Mouse (Mus musculus) thymus, adult 2 months (tissue): ENCODE measurements around the gene Ube2d2b. TPM values are rescaled to one million over a fixed set of nuclear protein-coding genes. Genes with fewer than 3 reads are reported as not detected.

Experiments
- DNase-seq: peaks from one replicate; pipeline ENCODE4 v3.0.0; 2021
- H3K27ac ChIP-seq: fragments of 200-500 bp; 2 replicates; pipeline ENCODE4 v1.5.1; 2012; ENCODE audit warnings: low read length, control low read depth; ENCODE audit not compliant: control insufficient read depth, insufficient read depth
- H3K27me3 ChIP-seq: fragments of 200-500 bp; 2 replicates; pipeline ENCODE4 v1.6.1; 2012; ENCODE audit warnings: mild to moderate bottlenecking, low read length, moderate library complexity, mixed read lengths; ENCODE audit not compliant: control insufficient read depth, insufficient read depth
- H3K36me3 ChIP-seq: fragments of 200-500 bp; 2 replicates; pipeline ENCODE4 v1.6.1; 2012; ENCODE audit warnings: mild to moderate bottlenecking, low read length, moderate library complexity; ENCODE audit not compliant: control insufficient read depth, insufficient read depth
- H3K4me1 ChIP-seq: fragments of 200-500 bp; replicated peaks from 2 replicates; pipeline ENCODE4 v1.6.1; 2012; ENCODE audit warnings: low read length; ENCODE audit not compliant: control insufficient read depth, insufficient read depth
- H3K4me3 ChIP-seq: fragments of 200-500 bp; 2 replicates; pipeline ENCODE4 v1.5.1; 2012; ENCODE audit warnings: mild to moderate bottlenecking, low read length, control low read depth, moderate library complexity; ENCODE audit not compliant: control insufficient read depth, insufficient read depth
- CTCF ChIP-seq: fragments of 200-500 bp; IDR thresholded peaks from 2 replicates; pipeline ENCODE4 v1.5.1; 2012; ENCODE audit warnings: mild to moderate bottlenecking, control low read depth, low read length, moderate library complexity, borderline replicate concordance; ENCODE audit not compliant: control insufficient read depth, poor library complexity, insufficient read depth; ENCODE audit errors: extremely low read depth
- POLR2A ChIP-seq: fragments of 200-500 bp; IDR thresholded peaks from 2 replicates; pipeline ENCODE4 v1.6.1; 2012; ENCODE audit warnings: mild to moderate bottlenecking, low read length, control low read depth, moderate library complexity; ENCODE audit not compliant: control insufficient read depth, poor library complexity, insufficient read depth; ENCODE audit errors: extremely low read depth
- WGBS: fragments of 180-500 bp; shearing (Covaris S2); methylation state at CpG from one replicate; pipeline ENCODE4 v1.1.7; 2018; 5-methylcytosine and 5-hydroxymethylcytosine counted together
- polyA plus RNA-seq: library from polyadenylated mRNA; depleted of rRNA; stranded (reverse); fragments of >200 nt; gene quantifications from 2 replicates; pipeline ENCODE4 v1.2.3, GENCODE M21; 2012; rRNA removed

Gene Ube2d2b
- polyA plus RNA-seq, 1 experiment, result 0.11 TPM

GRCm38 (mm10) chr5:107874561-107875260 lies 44.8 kb downstream of the Ube2d2b start, which contains the start of gene Evi5:
Gene Evi5 (minus strand): TSS chr5:107875107.
- no peaks in the 10 kb centered on the region; the same call in 1 of the 2 replicates for H3K4me1 ChIP-seq
- H3K36me3 ChIP-seq, result no peaks in the 10 kb centered on the region
- no peak within 1 kb of the TSS for H3K4me3 ChIP-seq
- no peak within 1 kb of the TSS for H3K27ac ChIP-seq
- 58% methylated on average over 4 of the region's 4 CpGs for WGBS
- no peak for DNase-seq
- no peaks in the 10 kb centered on the region for H3K27me3 ChIP-seq
- TF ChIP-seq CTCF, result no peak
- no peak for TF ChIP-seq POLR2A

- Histone ChIP-seq H3K36me3 (no peaks in the 10 kb centered on the region), H3K27ac (no peak overlapping the region), H3K4me1 (no peaks in the 10 kb centered on the region; the same call in 1 of the 2 replicates), H3K27me3 (no peaks in the 10 kb centered on the region), H3K4me3 (no peak overlapping the region)
- TF ChIP-seq CTCF (no peak), POLR2A (no peak)
- no peak for DNase-seq
Observed at GRCm38 (mm10) chr5:107875261-107875611, 45.3 kb downstream of the Ube2d2b start.

- Histone ChIP-seq H3K36me3 (no peaks in the 10 kb centered on the region), H3K27ac (no peak overlapping the region), H3K4me3 (no peak overlapping the region), H3K4me1 (no peaks in the 10 kb centered on the region; the same call in 1 of the 2 replicates), H3K27me3 (no peaks in the 10 kb centered on the region)
- 100% methylated on average over 1 of the region's 1 CpGs for WGBS
- DNase-seq, result no peak
- TF ChIP-seq POLR2A (no peak), CTCF (no peak)
Observed at GRCm38 (mm10) chr5:107877053-107877452, 47.2 kb downstream of the Ube2d2b start.

- no peaks in the 10 kb centered on the region for H3K4me1 ChIP-seq
Observed at GRCm38 (mm10) chr5:107880710-107881109, 50.8 kb downstream of the Ube2d2b start.

More at GRCm38 (mm10) chr5:107880710-107881109, 50.8 kb downstream of the Ube2d2b start:
- H3K27ac ChIP-seq, result no peak overlapping the region
- H3K4me3 ChIP-seq, result no peak overlapping the region
- TF ChIP-seq POLR2A (no peak), CTCF (no peak)
- 95% methylated on average over 5 of the region's 5 CpGs for WGBS
- H3K27me3 ChIP-seq, result no peaks in the 10 kb centered on the region
- DNase-seq, result no peak
- H3K36me3 ChIP-seq, result no peaks in the 10 kb centered on the region

Other genes with a start within 250 kb of the Ube2d2b start
- 4.0 and 4.7 TPM in 2 replicates for gene Rpap2, start 232.7 kb upstream of the Ube2d2b start, polyA plus RNA-seq
- gene Glmn, start 232.2 kb upstream of the Ube2d2b start, polyA plus RNA-seq, result 0.73 and 1.4 TPM in 2 replicates
- gene Gfi1, start 104.1 kb upstream of the Ube2d2b start, polyA plus RNA-seq, result 191 and 219 TPM in 2 replicates
- 2.5 and 5.9 TPM in 2 replicates for gene Evi5, start 45.0 kb downstream of the Ube2d2b start, polyA plus RNA-seq
- gene Rpl5, start 70.4 kb downstream of the Ube2d2b start, polyA plus RNA-seq, result 33.7 and 55.8 TPM in 2 replicates
- gene Fam69a, start 157.0 kb downstream of the Ube2d2b start, polyA plus RNA-seq, result 2.1 and 2.3 TPM in 2 replicates
- 56.0 and 58.9 TPM in 2 replicates for gene Mtf2, start 235.6 kb downstream of the Ube2d2b start, polyA plus RNA-seq